Mouse (Mus musculus) splenic B cell, adult 2 months (primary cell): ENCODE results near the gene Frem2.

Experiments
- DNase-seq: peaks from one replicate; pipeline ENCODE4 v3.0.0-alpha.2; 2011; ENCODE audit warnings: low read depth, low spot score
- H3K27me3 ChIP-seq: 2 replicates; pipeline ENCODE4 v1.6.1; 2012; ENCODE audit warnings: mild to moderate bottlenecking, low read length, moderate library complexity, mixed read lengths; ENCODE audit not compliant: control insufficient read depth, poor library complexity, insufficient read depth, severe bottlenecking
- H3K36me3 ChIP-seq: 2 replicates; pipeline ENCODE4 v1.6.1; 2012; ENCODE audit warnings: mild to moderate bottlenecking, low read length, moderate library complexity, mixed read lengths; ENCODE audit not compliant: control insufficient read depth, poor library complexity, insufficient read depth, severe bottlenecking

The Frem2 gene

GRCm38 (mm10) chr3:53478419-53479046, 178.6 kb downstream of the Frem2 start:
- DNase-seq: no peak
- Histone ChIP-seq H3K36me3 (peaks cover 6% of the 10 kb centered on the region), H3K27me3 (no peaks in the 10 kb centered on the region)

DNA sequence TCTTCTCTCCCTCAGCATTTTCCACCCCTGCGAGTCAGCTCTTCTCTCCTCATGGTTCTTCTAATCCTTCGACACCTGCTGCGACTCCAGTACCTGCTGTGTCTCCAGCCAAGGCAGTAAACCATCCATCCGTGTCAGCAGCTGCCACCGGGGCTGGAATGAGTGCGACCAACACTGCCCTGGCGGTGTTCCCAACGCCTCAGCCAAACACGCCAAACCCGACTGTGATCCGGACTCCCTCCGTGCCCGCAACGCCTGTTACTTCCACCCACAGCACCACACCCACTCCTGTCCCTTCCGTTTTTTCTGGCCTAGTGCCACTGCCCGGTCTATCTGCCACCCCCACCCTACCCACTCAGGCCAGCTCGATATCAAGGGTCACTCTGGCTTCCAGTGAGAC, 179.7 kb downstream of the Frem2 start:
- Histone ChIP-seq H3K36me3 (peaks cover 6% of the 10 kb centered on the region), H3K27me3 (no peaks in the 10 kb centered on the region)
- no peak for DNase-seq

DNA sequence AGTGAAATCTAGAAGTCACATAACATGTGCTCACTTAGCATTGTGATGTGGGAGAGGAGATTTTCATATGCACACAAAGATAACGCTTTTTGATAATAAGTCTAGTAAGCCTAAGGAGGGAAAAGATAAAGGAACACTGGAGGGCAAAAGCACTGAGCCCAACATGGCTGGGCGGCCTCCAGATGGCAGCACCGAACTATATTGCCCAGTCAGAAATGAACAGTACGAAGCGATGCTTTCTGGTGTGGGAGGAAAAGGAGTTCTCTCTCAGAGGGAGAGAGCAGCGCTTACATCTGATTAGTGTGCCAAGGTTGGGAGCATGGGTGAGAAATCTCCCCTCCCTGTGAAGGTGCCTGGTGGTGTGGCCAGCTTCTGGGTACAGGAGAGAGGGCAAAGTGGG, 181.3 kb downstream of the Frem2 start:
- H3K36me3 ChIP-seq: peaks cover 10% of the 10 kb centered on the region
- DNase-seq: peak; percentile 55
- H3K27me3 ChIP-seq: no peaks in the 10 kb centered on the region

GRCm38 (mm10) chr3:53474179-53474578, 183.0 kb downstream of the Frem2 start:
- Histone ChIP-seq H3K27me3 (no peaks in the 10 kb centered on the region), H3K36me3 (peaks cover 10% of the 10 kb centered on the region)
- DNase-seq: no peak

GRCm38 (mm10) chr3:53472061-53472460, 185.1 kb downstream of the Frem2 start:
- no peak for DNase-seq
- Histone ChIP-seq H3K27me3 (no peaks in the 10 kb centered on the region), H3K36me3 (peaks cover 9% of the 10 kb centered on the region)

- no peak for DNase-seq
- Histone ChIP-seq H3K27me3 (no peaks in the 10 kb centered on the region), H3K36me3 (peaks cover 9% of the 10 kb centered on the region)
Measured at GRCm38 (mm10) chr3:53469650-53470049, 187.5 kb downstream of the Frem2 start.

DNA sequence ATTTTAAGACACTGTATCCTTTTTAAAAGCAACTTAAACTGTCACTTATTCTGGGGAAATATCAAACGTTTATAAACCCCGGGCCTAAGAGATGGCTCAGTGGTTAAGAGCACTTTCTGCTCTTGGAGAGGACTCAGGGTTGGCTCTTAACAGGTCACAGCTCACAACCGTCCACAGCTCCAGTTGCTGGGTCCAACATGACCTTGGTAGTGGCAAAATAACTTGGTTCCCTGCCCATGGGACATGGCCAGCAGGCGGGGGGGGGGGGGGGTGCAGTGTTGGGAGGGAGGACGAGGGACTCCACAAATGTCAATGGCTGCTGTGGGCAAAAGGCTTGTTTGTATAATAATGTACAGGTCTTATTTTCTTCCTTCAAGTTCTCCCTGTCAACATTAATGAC, 189.8 kb downstream of the Frem2 start:
- Histone ChIP-seq H3K27me3 (no peaks in the 10 kb centered on the region), H3K36me3 (peaks cover 5% of the 10 kb centered on the region)
- no peak for DNase-seq

- no peaks in the 10 kb centered on the region for H3K27me3 ChIP-seq
- peak; percentile 53 for DNase-seq
- H3K36me3 ChIP-seq: peaks cover 1% of the 10 kb centered on the region
Measured at GRCm38 (mm10) chr3:53466481-53466880, 190.7 kb downstream of the Frem2 start.

- DNase-seq: no peak
- no peaks in the 10 kb centered on the region for H3K36me3 ChIP-seq
- no peaks in the 10 kb centered on the region for H3K27me3 ChIP-seq
Measured at GRCm38 (mm10) chr3:53465330-53465729, 191.8 kb downstream of the Frem2 start.

GRCm38 (mm10) chr3:53464146-53464698, 192.9 kb downstream of the Frem2 start:
- peak; percentile 9 for DNase-seq
- H3K27me3 ChIP-seq: no peaks in the 10 kb centered on the region

More at GRCm38 (mm10) chr3:53464146-53464698, 192.9 kb downstream of the Frem2 start:
- H3K36me3 ChIP-seq: no peaks in the 10 kb centered on the region
